Mouse (Mus musculus) spleen, adult 18-20 months (tissue): ENCODE results near the gene Cct8.

ENCODE experiments used
- DNase-seq, 2 experiments: peaks; one replicate each; pipeline ENCODE4 v3.0.0; 2022; ENCODE audit warnings: mixed read lengths in 2 of 2

Cct8 gene

DNA sequence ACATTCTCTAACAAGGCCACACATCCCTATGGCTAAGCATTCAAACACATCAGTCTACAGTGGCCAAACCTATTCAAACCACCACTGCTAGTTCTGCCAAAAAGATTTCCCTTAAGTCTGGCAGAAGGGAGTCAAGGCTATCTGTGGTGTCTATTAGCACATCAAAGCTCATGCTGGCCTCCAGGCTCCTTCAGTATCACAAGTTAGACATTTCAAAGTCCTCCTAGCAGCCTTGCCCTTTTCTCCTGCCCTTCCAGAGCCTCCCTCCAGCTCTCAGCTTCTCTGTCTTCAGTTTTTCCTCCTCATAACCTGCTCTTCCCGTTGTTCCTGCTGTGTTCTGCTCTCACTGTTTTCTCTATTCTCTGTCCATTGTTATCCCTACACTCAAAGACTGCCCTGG, 51.6 kb downstream of the Cct8 start:
- no peak for DNase-seq

DNA sequence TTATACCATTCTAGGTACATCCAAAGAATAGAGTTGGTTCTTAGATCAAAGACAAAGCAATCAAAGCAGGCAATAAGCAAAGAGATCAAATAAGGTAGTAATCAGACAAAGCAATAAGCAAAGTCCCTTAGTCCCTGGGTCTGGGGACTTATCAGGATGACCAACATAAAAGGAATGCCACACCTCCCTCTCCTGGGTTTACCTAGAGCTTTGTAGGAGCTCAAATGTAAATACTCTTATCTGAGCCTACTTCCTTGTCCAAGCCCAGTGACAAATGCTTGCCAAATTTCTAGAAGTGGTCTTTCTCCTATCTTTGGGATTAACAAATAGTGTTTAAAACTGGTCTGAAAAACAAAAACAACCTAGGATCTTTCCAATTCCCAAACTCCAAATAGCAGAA, 52.4 kb downstream of the Cct8 start:
- DNase-seq = no peak

DNA sequence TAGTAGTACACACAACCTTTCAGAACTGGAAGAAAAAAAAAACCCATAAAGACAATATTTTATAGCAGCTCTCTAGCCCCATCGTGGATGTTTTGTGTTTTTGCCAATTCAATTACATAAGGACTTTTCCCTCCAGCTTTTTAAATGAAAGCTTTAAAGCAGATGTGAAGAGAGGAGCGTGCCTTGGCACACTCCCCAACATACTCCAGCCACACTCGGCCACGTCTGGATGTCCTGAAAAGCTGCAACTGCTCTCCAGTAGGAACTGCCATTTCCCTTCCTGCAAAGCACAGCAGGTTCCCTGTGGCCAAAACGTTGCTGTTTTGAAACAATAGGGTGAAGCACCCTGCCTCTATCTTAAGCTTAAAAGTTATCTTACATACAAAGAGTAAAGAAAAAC, 53.4 kb downstream of the Cct8 start:
- no peak for DNase-seq

DNA sequence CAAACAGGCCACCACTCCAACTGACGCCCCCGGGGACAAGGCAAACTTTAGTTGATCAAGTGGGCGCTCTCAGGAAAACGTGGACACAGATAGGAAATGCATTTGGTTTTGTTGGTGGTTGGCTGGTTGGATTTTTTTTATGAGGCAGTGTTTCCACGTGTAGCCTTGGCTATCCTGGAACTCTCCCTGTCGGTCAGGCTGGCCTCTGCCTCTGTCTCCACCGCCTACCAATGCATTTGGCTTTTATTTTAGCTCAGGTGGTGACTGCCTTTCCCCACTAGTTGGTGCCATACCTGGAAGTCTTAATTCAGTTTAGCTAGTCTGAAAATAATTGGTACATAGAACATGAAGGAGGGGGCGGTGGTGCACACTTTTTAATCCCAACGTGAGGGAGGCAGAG, 54.6 kb downstream of the Cct8 start:
- DNase-seq = no peak

DNA sequence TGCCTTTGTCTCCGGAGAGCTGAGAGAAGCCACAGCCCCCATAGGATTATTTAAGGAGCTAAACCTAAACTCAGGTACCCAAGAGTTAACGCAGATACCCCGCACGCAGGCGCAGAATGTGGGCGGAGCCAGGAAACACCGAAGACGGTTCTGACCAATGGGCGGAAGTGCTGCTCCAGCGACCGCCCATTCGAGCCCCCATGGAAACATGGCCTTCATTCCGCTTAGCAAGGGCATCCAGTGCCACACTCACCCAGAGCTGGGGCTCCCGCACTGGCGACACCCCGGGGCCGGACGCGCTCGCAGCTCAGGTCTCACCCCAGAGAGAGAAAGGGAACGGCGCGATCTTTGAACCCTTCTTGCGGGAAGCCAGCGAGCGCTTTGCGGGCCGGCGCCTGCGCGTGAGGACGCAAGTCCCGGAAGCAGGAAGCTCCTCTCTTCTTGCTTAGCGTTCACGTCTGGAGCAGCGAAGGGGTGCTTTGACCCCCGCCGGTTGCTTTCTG, 55.4 kb downstream of the Cct8 start, which contains the start of gene Rwdd2b:
Gene Rwdd2b, minus strand, starts transcription at position 390 of the 503 bp plus-strand sequence.
- peak; percentile 85 to 91 for DNase-seq

DNA sequence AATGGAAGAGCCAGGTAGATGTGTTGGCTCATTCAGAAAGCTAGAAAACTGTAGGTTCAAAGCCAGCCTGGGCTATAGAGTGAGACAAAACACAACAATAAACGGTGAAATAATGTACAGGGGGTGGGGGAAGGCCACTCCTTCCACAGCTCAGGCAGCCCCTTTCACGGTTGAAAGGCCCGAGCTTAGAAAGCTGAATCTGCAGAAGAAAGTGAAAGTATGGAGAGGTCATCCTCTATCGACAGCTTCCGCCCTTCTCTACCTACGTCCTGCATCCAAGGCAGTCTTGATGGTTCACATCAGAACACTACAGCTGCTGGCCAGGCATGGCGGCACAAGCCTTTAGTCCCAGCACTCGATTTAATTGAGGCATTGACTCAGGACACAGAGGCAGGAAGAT, 57.0 kb downstream of the Cct8 start:
- no peak for DNase-seq

DNA sequence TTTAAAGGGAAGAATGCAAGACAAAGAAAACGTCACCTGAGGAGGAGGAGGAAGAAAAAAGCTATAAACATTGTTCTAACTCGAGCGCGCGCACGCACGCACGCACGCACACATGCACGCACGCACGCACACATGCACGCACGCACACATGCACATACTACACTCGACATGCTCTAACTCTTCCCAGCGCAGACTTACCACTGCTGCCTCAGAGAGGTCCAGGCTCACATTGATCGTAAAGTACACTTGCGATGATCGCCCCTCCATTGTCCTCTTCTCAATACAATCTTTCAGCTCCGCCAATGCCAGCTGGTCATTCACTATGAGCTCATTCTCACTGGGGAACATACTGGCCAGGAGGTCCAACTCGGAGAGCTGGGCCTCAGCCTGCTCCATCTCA, 58.6 kb downstream of the Cct8 start:
- no peak for DNase-seq

DNA sequence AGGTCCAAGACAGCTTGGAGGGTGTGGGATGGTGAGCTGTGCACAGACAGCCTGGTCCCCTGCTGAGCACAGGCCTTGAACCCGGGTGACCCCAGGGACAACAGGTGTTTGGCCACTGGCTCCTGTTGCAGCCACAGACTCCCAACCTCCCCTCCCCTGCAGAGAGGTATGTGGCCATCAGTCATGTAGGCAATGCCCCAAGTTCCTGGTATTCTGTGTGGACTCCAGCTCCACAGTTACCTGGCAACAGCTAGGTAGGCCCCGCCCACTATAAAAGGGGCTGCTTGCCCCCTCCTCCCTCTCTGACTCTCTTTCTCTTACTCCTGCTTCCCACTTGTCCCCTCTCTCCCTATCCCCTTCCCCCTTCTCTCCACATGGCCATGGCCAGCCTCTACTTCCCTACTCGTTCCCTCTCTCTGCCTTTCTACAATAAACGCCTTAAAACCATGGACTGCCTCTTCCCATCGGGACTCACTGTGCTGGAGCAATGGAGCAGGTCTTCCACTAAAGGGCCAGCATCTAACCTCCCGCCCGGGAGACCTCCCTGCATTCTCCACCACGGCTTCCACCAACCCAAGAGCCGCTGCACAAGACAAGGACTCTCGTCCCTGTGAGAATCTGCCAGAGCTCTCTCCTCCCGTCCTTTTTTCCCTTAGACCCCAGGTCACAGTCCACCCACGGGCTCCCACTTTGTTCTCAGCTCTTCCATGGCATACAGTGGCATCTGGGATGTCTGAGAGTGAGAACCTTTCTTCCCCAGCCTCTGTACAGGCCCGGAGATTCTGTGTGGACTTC, 60.1 kb downstream of the Cct8 start:
- no peak for DNase-seq

DNA sequence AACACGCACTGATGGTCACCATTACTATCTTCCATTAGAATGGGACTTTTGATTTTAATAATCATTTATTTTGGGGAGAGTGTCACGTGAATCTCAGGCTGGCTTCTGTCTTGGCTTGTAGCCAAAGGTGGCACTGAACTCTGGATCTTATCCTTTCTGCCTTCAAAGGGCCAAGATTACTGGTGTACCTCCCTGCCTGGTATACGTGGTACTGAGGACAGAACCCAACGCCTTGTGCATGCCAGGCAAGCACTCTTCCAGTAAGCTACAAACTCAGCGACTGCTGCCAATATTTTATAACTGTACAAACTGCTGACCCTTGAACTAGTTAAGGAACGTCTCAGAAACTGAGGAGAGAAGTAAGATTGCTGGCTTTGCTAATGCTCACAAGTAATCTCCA, 60.7 kb downstream of the Cct8 start:
- no peak for DNase-seq

DNA sequence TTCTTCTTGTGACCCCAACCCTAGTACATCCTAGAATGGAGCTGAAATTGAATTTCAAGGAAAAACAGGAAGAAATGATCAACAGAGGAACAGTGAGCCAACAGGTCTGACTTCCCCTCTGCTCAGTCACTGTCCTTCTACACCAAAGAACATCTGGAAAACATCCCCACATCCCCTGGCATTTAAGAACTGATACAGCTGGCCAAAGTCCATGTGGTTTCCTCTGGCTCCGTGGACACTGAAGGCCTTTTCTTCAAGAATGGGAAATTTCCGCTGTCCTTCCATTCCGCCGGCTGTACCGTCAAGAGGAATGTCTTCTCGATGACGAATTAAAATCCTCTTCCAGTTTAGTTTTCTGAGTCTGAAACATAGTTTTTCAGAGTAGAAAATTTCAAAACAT, 61.4 kb downstream of the Cct8 start:
- no peak for DNase-seq
